Mouse (Mus musculus) CH12.LX (cell line): Measurements from ENCODE around the gene B3galt4. TPM values are rescaled to one million over a fixed set of nuclear protein-coding genes. Genes with fewer than 3 reads are reported as not detected.

Experiments
- DNase-seq: peaks from one replicate; pipeline ENCODE4 v3.0.0-alpha.2; 2013; ENCODE audit errors: extremely low read depth
- H3K27ac ChIP-seq: 2 replicates; pipeline ENCODE4 v1.5.1; 2012; ENCODE audit warnings: low read depth, mild to moderate bottlenecking, control low read depth, moderate library complexity; ENCODE audit not compliant: insufficient read depth
- H3K27me3 ChIP-seq: replicated peaks from 2 replicates; pipeline ENCODE3; 2012; ENCODE audit warnings: inconsistent platforms
- H3K36me3 ChIP-seq, 2 experiments: replicated peaks in 1 of 2; 2 replicates each; pipeline versions ENCODE3 to v1.6.1; 2012; ENCODE audit warnings: inconsistent platforms in 1 of 2, low read length in 1 of 2, mild to moderate bottlenecking in 1 of 2, mixed read lengths in 1 of 2, moderate library complexity in 1 of 2; ENCODE audit not compliant: control insufficient read depth in 1 of 2, insufficient read depth in 1 of 2
- H3K4me1 ChIP-seq, 2 experiments: 2 replicates each; pipeline ENCODE4 v1.6.1; 2012; ENCODE audit warnings: inconsistent platforms in 1 of 2, moderate library complexity in 1 of 2; ENCODE audit not compliant: insufficient read depth in 2 of 2, control insufficient read depth in 1 of 2
- H3K4me2 ChIP-seq: 2 replicates; pipeline ENCODE4 v1.6.1; 2012; ENCODE audit warnings: low read depth, mild to moderate bottlenecking, control low read depth; ENCODE audit not compliant: poor library complexity, insufficient read depth, severe bottlenecking
- H3K4me3 ChIP-seq, 3 experiments: fragments of 150-350 bp in 1 of 3; sonication (generic) in 1 of 3; replicated peaks in 1 of 3; 2 replicates each; pipeline versions ENCODE3 to v1.5.1; 2011 to 2012; ENCODE audit warnings: low read depth in 2 of 3, low read length in 2 of 3, mild to moderate bottlenecking in 2 of 3, moderate library complexity in 2 of 3, control low read depth in 1 of 3, improper control_type of control experiment in 1 of 3, inconsistent platforms in 1 of 3, mixed read lengths in 1 of 3; ENCODE audit not compliant: poor library complexity in 1 of 3
- H3K79me2 ChIP-seq: replicated peaks from 2 replicates; pipeline ENCODE4 v1.6.1; 2012; ENCODE audit warnings: mild to moderate bottlenecking, moderate library complexity; ENCODE audit not compliant: control insufficient read depth, poor library complexity, insufficient read depth, severe bottlenecking; ENCODE audit errors: extremely low read depth
- H3K9ac ChIP-seq: 2 replicates; pipeline ENCODE4 v1.6.1; 2012; ENCODE audit warnings: low read depth, mild to moderate bottlenecking, control low read depth, moderate library complexity; ENCODE audit not compliant: insufficient read depth
- H3K9me3 ChIP-seq: replicated peaks from 2 replicates; pipeline ENCODE3; 2012; ENCODE audit warnings: low read length, inconsistent platforms, mixed read lengths
- EP300 ChIP-seq: IDR thresholded peaks from 2 replicates; pipeline ENCODE4 v1.6.1; 2011; ENCODE audit warnings: low read length, improper control_type of control experiment
- ETS1 ChIP-seq: conservative IDR thresholded peaks from 2 replicates; pipeline ENCODE4 v1.6.1; 2012; ENCODE audit warnings: low read depth, mild to moderate bottlenecking, inconsistent platforms, low read length, improper control_type of control experiment, moderate library complexity
- IRF4 ChIP-seq: IDR thresholded peaks from 2 replicates; pipeline ENCODE4 v1.6.1; 2014; ENCODE audit warnings: low read depth, mild to moderate bottlenecking, inconsistent platforms, low read length, improper control_type of control experiment
- JUN ChIP-seq: IDR thresholded peaks from 2 replicates; pipeline ENCODE4 v1.6.1; 2011; ENCODE audit warnings: low read depth, mild to moderate bottlenecking, low read length, improper control_type of control experiment, moderate library complexity; ENCODE audit not compliant: insufficient read depth
- KAT2A ChIP-seq: IDR thresholded peaks from 2 replicates; pipeline ENCODE4 v1.6.1; 2012; ENCODE audit warnings: low read length, improper control_type of control experiment, inconsistent platforms; ENCODE audit not compliant: insufficient replicate concordance
- MAX ChIP-seq: IDR thresholded peaks from 2 replicates; pipeline ENCODE4 v1.6.1; 2011; ENCODE audit warnings: low read length, improper control_type of control experiment
- MAZ ChIP-seq: IDR thresholded peaks from 2 replicates; pipeline ENCODE4 v1.6.1; 2012; ENCODE audit warnings: low read depth, mild to moderate bottlenecking, inconsistent platforms, low read length, improper control_type of control experiment, moderate library complexity
- MXI1 ChIP-seq: IDR thresholded peaks from 2 replicates; pipeline ENCODE4 v1.6.1; 2011; ENCODE audit warnings: mild to moderate bottlenecking, low read depth, low read length, improper control_type of control experiment
- MYC ChIP-seq: IDR thresholded peaks from 2 replicates; pipeline ENCODE4 v1.6.1; 2011; ENCODE audit warnings: low read depth, mild to moderate bottlenecking, improper control_type of control experiment, low read length
- NRF1 ChIP-seq: IDR thresholded peaks from 2 replicates; pipeline ENCODE4 v1.6.1; 2014; ENCODE audit warnings: low read depth, mild to moderate bottlenecking, inconsistent platforms, low read length, improper control_type of control experiment, moderate library complexity
- PAX5 ChIP-seq: IDR thresholded peaks from 2 replicates; pipeline ENCODE4 v1.6.1; 2012; ENCODE audit warnings: low read length, inconsistent platforms, mixed read lengths
- POLR2A ChIP-seq: IDR thresholded peaks from 2 replicates; pipeline ENCODE4 v1.6.1; 2011; ENCODE audit warnings: low read depth, mild to moderate bottlenecking, improper control_type of control experiment, low read length
- RCOR1 ChIP-seq: conservative IDR thresholded peaks from 2 replicates; pipeline ENCODE4 v1.6.1; 2012; ENCODE audit warnings: low read depth, mild to moderate bottlenecking, inconsistent platforms, low read length, improper control_type of control experiment
- SMC3 ChIP-seq: IDR thresholded peaks from 2 replicates; pipeline ENCODE4 v1.6.1; 2011; ENCODE audit warnings: low read depth, low read length, improper control_type of control experiment
- ZMIZ1 ChIP-seq: IDR thresholded peaks from 2 replicates; pipeline ENCODE4 v1.6.1; 2012; ENCODE audit warnings: low read depth, mild to moderate bottlenecking, inconsistent platforms, low read length, improper control_type of control experiment
- dilution Hi-C: fragments of 300-500 bp; cut with MboI; formaldehyde crosslinking; loops from 2 replicates; pipeline ENCODE4 v1.14.3; 2020; ENCODE audit warnings: low sequenced_read_pairs; ENCODE audit not compliant: extremely low pct_unique_long_range_greater_than_20kb, extremely low pct_ligation_motif_present
- in situ Hi-C: fragments of 300-500 bp; cut with MboI; formaldehyde crosslinking; loops from 3 replicates; pipeline ENCODE4 v1.14.3; 2019; ENCODE audit warnings: low sequenced_read_pairs, low pct_ligation_motif_present, low pct_unique_long_range_greater_than_20kb, mixed read lengths
- polyA plus RNA-seq: library from polyadenylated mRNA; unstranded; fragments of >175 nt; gene quantifications from 2 replicates; pipeline ENCODE4 v1.2.1, GENCODE M21; 2012; ENCODE audit warnings: low read depth; ENCODE audit not compliant: insufficient read length
- total RNA-seq, 2 experiments: library from RNA; depleted of rRNA; stranded (reverse); fragments of 300-350 nt in 1 of 2; fragments of >200 nt in 1 of 2; gene quantifications; 2 replicates each; pipeline ENCODE4 v1.2.3; 2012 to 2014

The B3galt4 gene
- total and polyA plus RNA-seq, 3 experiments, result 3.7 to 6.2 (median 5.2) TPM

- Histone ChIP-seq H3K4me2 (no peak overlapping the region), H3K9ac (no peak overlapping the region), H3K4me3 (no peak overlapping the region), H3K4me1 (peaks cover 0 to 10% of the 10 kb centered on the region in 2 experiments; a peak in 2 of 4 replicates), H3K27ac (no peak overlapping the region), H3K9me3 (no peaks in the 10 kb centered on the region), H3K27me3 (no peaks in the 10 kb centered on the region), H3K36me3 (no peaks in the 10 kb centered on the region), H3K79me2 (no peaks in the 10 kb centered on the region)
- DNase-seq, result no peak
- in situ Hi-C loops (no loop called here), dilution Hi-C loops (no loop called here)
- TF ChIP-seq SMC3, result no peak
- TF ChIP-seq NRF1, result no peak
- TF ChIP-seq EP300, result no peak
- no peak for TF ChIP-seq MXI1
- TF ChIP-seq MAZ, result no peak
- no peak for TF ChIP-seq IRF4
- TF ChIP-seq JUN, result no peak
- no peak for TF ChIP-seq PAX5
- no peak for TF ChIP-seq MAX
- no peak for TF ChIP-seq KAT2A
- TF ChIP-seq POLR2A, result no peak
- no peak for TF ChIP-seq ETS1
Observed at GRCm38 (mm10) chr17:33901653-33902052, 49.6 kb downstream of the B3galt4 start.

GRCm38 (mm10) chr17:33900989-33901314 lies 50.3 kb downstream of the B3galt4 start:
- H3K27ac ChIP-seq, result no peak overlapping the region
- TF ChIP-seq EP300 (no peak), MXI1 (no peak), RCOR1 (no peak), ZMIZ1 (no peak), MYC (no peak)
- H3K4me2 ChIP-seq, result no peak overlapping the region
- peaks cover 0 to 10% of the 10 kb centered on the region in 2 experiments; a peak in 2 of 4 replicates for H3K4me1 ChIP-seq
- in situ Hi-C loops (no loop called here), dilution Hi-C loops (no loop called here)
- no peaks in the 10 kb centered on the region for H3K9me3 ChIP-seq
- no peaks in the 10 kb centered on the region for H3K27me3 ChIP-seq
- no peak for DNase-seq
- no peak overlapping the region for H3K9ac ChIP-seq
- H3K4me3 ChIP-seq, result no peak overlapping the region
- H3K79me2 ChIP-seq, result no peaks in the 10 kb centered on the region
- H3K36me3 ChIP-seq, result no peaks in the 10 kb centered on the region
